Mouse (Mus musculus): ENCODE data around the gene 4930583I09Rik. TPM values are rescaled to one million over a fixed set of nuclear protein-coding genes. Genes with fewer than 3 reads are reported as not detected.

4930583I09Rik gene
- polyA plus RNA-seq, 2 experiments, result not detected

DNA sequence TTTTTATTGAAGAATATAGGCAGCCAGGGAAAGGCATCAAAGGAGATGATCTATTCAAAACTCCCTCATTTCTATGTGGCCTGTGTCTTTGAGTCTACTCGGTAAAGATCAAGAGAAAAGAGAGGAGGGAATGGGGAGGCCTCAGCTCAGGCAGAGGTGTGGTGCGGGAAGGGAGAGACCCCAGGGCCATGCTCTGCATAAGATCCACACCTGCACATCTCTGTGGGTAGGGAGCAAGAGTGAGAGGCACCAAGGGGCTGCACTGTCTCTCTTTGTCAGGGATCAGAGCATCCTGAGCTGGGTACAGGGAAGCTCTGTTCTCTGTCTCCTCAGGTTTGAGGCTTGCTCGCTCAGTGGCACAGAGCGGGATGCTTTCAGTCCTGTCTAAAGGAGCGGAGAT, 8.4 kb downstream of the 4930583I09Rik start:
- WGBS, result 95% methylated on average over 5 of the region's 5 CpGs
- DNase-seq (ENCODE audit: low spot score) (no peak), ATAC-seq (ENCODE audit: low FRiP score, low read depth) (no peak)
- H3K4me2 ChIP-seq (replicated peaks; ENCODE audit: low read depth, low read length, severe bottlenecking), result no peak overlapping the region
- no peaks in the 10 kb centered on the region for H3K27me3 ChIP-seq (ENCODE audit: control insufficient read depth, insufficient read depth, low read length)
- no peaks in the 10 kb centered on the region for H3K36me3 ChIP-seq (ENCODE audit: control insufficient read depth, insufficient read depth, low read length)
- no peak overlapping the region for H3K4me3 ChIP-seq (replicated peaks; ENCODE audit: low read length)
- H3K9me3 ChIP-seq (ENCODE audit: control insufficient read depth, low read length), result no peaks in the 10 kb centered on the region
- no peak overlapping the region for H3K9ac ChIP-seq (ENCODE audit: low read depth, low read length, severe bottlenecking)
- no peak for TF ChIP-seq POLR2A (IDR thresholded peaks at IDR 0.05; ENCODE audit: borderline replicate concordance, extremely low read depth, insufficient read depth, insufficient read length)
- no peak overlapping the region for H3K27ac ChIP-seq (replicated peaks; ENCODE audit: low read depth, low read length)
- no peaks in the 10 kb centered on the region for H3K4me1 ChIP-seq (ENCODE audit: control insufficient read depth, insufficient read depth, low read length)

GRCm38 (mm10) chr17:64826843-64827242, 9.0 kb downstream of the 4930583I09Rik start:
- no peaks in the 10 kb centered on the region for H3K9me3 ChIP-seq (ENCODE audit: control insufficient read depth, low read length)
- H3K36me3 ChIP-seq (ENCODE audit: control insufficient read depth, insufficient read depth, low read length), result no peaks in the 10 kb centered on the region
- H3K4me3 ChIP-seq (replicated peaks; ENCODE audit: low read length), result no peak overlapping the region
- H3K4me1 ChIP-seq (ENCODE audit: control insufficient read depth, insufficient read depth, low read length), result no peaks in the 10 kb centered on the region
- TF ChIP-seq POLR2A (IDR thresholded peaks at IDR 0.05; ENCODE audit: borderline replicate concordance, extremely low read depth, insufficient read depth, insufficient read length), result no peak
- ATAC-seq (ENCODE audit: low FRiP score, low read depth) (no peak), DNase-seq (ENCODE audit: low spot score) (no peak)
- H3K4me2 ChIP-seq (replicated peaks; ENCODE audit: low read depth, low read length, severe bottlenecking), result no peak overlapping the region
- H3K27ac ChIP-seq (replicated peaks; ENCODE audit: low read depth, low read length), result no peak overlapping the region
- 77% methylated on average over 4 of the region's 4 CpGs for WGBS
- no peak overlapping the region for H3K9ac ChIP-seq (ENCODE audit: low read depth, low read length, severe bottlenecking)
- H3K27me3 ChIP-seq (ENCODE audit: control insufficient read depth, insufficient read depth, low read length), result no peaks in the 10 kb centered on the region

DNA sequence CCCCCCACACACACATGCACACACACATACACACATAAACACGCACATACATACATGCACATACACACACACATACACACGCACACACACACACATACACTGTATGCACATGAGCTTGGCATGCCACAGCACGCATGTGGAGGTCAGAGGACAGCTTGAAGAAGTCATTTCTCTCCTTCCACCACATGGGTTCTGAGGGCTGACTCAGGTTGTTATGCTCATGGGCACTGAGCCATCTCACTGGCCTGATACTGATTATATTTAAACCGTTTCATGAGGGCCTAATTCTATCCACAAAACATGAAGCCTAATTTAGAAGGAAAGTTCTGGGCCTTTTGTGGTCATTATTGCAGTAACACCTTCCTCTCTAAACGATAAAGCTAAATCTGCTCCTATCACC, 13.3 kb downstream of the 4930583I09Rik start:
- no peak for TF ChIP-seq POLR2A (IDR thresholded peaks at IDR 0.05; ENCODE audit: borderline replicate concordance, extremely low read depth, insufficient read depth, insufficient read length)
- Histone ChIP-seq H3K4me2 (replicated peaks; ENCODE audit: low read depth, low read length, severe bottlenecking) (no peak overlapping the region), H3K4me1 (ENCODE audit: control insufficient read depth, insufficient read depth, low read length) (no peaks in the 10 kb centered on the region), H3K9ac (ENCODE audit: low read depth, low read length, severe bottlenecking) (no peak overlapping the region), H3K36me3 (ENCODE audit: control insufficient read depth, insufficient read depth, low read length) (no peaks in the 10 kb centered on the region), H3K4me3 (replicated peaks; ENCODE audit: low read length) (no peak overlapping the region), H3K27ac (replicated peaks; ENCODE audit: low read depth, low read length) (no peak overlapping the region), H3K9me3 (ENCODE audit: control insufficient read depth, low read length) (no peaks in the 10 kb centered on the region), H3K27me3 (ENCODE audit: control insufficient read depth, insufficient read depth, low read length) (no peaks in the 10 kb centered on the region)
- no peak for ATAC-seq (ENCODE audit: low FRiP score, low read depth)
- WGBS, result 74% methylated on average over 5 of the region's 5 CpGs
- DNase-seq (ENCODE audit: low spot score), result no peak

DNA sequence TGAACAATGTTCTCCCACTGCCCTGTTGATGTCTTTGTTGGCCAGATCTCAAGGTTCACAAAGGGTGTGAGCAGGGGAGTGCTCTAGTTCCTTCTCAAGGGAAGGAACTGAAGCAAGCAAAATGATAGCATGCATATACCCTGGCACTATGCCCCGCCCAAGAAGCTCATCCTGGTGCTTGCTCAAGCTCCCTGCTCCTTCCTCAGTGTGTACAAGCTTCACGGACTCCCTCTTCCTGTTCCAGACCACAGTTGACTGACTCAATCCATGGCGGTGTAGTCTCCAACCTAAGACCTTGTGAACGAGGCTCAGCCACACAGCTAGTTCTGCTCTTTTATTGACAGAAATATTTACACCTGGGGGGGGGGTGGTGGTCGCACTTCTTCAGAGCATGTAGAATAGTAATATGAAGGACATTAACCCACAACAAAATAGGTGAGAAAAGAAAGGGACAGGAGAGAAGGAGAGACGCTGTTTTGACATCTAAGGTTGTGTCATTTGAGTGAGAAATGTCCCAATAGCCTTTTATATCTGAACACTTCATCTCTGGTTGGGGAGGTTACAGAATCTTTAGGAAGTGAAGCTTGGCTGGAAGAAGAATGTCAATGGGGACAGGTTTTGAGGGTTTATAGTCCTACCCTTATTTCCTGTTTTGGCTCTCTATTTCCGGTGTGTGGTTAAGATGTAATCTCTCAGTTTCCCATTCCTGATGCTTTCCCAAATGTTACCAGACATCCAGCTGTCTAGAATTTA, 14.9 kb downstream of the 4930583I09Rik start:
- no peak overlapping the region for H3K4me2 ChIP-seq (replicated peaks; ENCODE audit: low read depth, low read length, severe bottlenecking)
- 80% methylated on average over 7 of the region's 7 CpGs for WGBS
- no peaks in the 10 kb centered on the region for H3K36me3 ChIP-seq (ENCODE audit: control insufficient read depth, insufficient read depth, low read length)
- no peak overlapping the region for H3K4me3 ChIP-seq (replicated peaks; ENCODE audit: low read length)
- H3K27me3 ChIP-seq (ENCODE audit: control insufficient read depth, insufficient read depth, low read length), result no peaks in the 10 kb centered on the region
- ATAC-seq (ENCODE audit: low FRiP score, low read depth), result no peak
- no peak overlapping the region for H3K9ac ChIP-seq (ENCODE audit: low read depth, low read length, severe bottlenecking)
- no peaks in the 10 kb centered on the region for H3K4me1 ChIP-seq (ENCODE audit: control insufficient read depth, insufficient read depth, low read length)
- no peak for DNase-seq (ENCODE audit: low spot score)
- TF ChIP-seq POLR2A (IDR thresholded peaks at IDR 0.05; ENCODE audit: borderline replicate concordance, extremely low read depth, insufficient read depth, insufficient read length), result no peak
- no peak overlapping the region for H3K27ac ChIP-seq (replicated peaks; ENCODE audit: low read depth, low read length)
- no peaks in the 10 kb centered on the region for H3K9me3 ChIP-seq (ENCODE audit: control insufficient read depth, low read length)

GRCm38 (mm10) chr17:64816298-64816697, 19.6 kb downstream of the 4930583I09Rik start:
- ATAC-seq (ENCODE audit: low FRiP score, low read depth), result no peak
- no peak for DNase-seq (ENCODE audit: low spot score)
- WGBS, result 71% methylated on average over 3 of the region's 3 CpGs

More at GRCm38 (mm10) chr17:64816298-64816697, 19.6 kb downstream of the 4930583I09Rik start:
- Histone ChIP-seq H3K4me2 (replicated peaks; ENCODE audit: low read depth, low read length, severe bottlenecking) (no peak overlapping the region), H3K9ac (ENCODE audit: low read depth, low read length, severe bottlenecking) (no peak overlapping the region), H3K36me3 (ENCODE audit: control insufficient read depth, insufficient read depth, low read length) (no peaks in the 10 kb centered on the region), H3K27me3 (ENCODE audit: control insufficient read depth, insufficient read depth, low read length) (no peaks in the 10 kb centered on the region), H3K4me3 (replicated peaks; ENCODE audit: low read length) (no peak overlapping the region), H3K27ac (replicated peaks; ENCODE audit: low read depth, low read length) (no peak overlapping the region), H3K9me3 (ENCODE audit: control insufficient read depth, low read length) (no peaks in the 10 kb centered on the region), H3K4me1 (ENCODE audit: control insufficient read depth, insufficient read depth, low read length) (no peaks in the 10 kb centered on the region)
- no peak for TF ChIP-seq POLR2A (IDR thresholded peaks at IDR 0.05; ENCODE audit: borderline replicate concordance, extremely low read depth, insufficient read depth, insufficient read length)
